Mouse (Mus musculus) thymus, adult 18-20 months (tissue): ENCODE results near the gene Junb.

Source experiments
- DNase-seq, 2 experiments: peaks; one replicate each; pipeline ENCODE4 v3.0.0; 2022; ENCODE audit warnings: mixed read lengths in 2 of 2

Junb gene

GRCm38 (mm10) chr8:84978248-84978940 is at the start of gene Junb:
TSS of gene Junb (minus strand) at chr8:84978718.
- DNase-seq: peak; percentile 94 to 96

DNA sequence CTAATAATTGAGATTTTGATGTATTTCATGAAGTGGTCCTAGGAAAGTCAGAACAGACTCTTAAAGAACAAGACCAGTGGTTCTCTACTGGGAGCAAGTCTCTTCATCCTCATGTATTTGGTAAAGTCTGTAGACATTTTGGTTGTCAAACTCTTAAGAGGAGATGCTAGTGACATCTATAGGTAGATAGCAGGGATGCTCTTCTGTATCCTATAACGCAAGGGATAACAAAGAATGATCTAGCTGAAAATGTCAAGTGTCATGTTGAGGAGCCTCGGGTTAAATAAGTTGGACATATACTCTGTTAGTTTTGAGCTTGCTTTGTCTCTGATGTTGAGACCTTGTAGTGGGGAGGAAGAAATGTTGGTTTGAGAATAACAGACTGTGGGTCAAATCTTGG is 49.4 kb upstream of the Junb start:
- no peak for DNase-seq

DNA sequence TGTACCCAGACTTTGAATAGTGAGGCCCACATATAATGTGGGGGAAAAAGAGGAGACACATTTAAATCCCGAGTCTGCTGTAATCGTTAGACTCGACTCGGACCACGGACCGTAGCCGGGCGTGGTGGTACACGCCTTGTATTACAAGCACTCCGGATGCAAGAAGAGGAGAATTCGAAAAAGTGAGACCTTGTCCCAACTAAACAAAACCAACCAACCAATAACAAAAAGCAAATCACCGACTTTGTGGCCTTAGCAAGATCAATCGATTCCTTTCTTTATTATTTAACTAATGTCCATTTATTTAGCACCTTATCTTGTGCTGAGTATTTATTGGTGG is 49.0 kb upstream of the Junb start:
- DNase-seq: no peak

DNA sequence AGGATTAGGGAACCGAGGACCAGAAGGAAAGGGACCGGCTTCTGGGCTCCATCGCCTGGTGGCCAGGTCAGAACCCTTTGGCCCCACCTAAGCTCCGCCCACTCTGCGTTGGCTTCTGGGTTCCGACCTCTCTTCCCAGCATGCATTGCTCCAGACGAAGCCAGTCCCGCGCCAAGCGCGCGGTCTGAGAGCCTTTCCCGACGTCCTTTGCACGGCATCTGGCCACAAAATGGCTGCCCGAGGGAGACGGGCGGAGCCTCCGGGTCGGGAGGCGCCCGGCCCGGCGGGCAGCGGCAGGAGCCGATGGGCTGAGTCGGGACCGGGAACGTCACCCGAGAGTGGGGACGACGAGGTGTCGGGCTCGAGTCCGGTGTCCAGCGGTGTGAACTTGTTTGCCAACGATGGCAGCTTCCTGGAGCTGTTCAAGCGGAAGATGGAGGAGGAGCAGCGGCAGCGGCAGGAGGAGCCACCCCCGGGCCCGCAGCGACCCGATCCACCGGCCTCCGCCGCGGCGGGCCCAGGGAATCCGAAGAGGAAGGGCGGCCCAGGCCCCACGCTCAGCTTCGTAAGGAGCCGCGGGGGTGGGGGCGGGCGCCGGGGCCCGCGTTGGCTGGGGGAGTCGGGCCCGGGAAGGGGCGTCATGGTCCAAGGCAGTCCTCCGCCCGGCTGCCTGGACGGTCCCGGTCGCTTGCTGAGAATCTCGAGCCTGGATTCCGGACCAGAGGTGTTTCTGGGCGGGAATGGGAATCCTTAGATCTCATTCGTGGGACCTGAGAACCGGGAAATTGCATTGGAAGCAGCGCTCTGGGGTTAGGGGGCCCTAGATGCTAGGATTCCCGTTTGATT is 48.4 kb upstream of the Junb start, which contains the start of gene Trir:
TSS of gene Trir (plus strand) at position 154 of the 846 bp plus-strand sequence.
- DNase-seq: peak; percentile 91 to 94

DNA sequence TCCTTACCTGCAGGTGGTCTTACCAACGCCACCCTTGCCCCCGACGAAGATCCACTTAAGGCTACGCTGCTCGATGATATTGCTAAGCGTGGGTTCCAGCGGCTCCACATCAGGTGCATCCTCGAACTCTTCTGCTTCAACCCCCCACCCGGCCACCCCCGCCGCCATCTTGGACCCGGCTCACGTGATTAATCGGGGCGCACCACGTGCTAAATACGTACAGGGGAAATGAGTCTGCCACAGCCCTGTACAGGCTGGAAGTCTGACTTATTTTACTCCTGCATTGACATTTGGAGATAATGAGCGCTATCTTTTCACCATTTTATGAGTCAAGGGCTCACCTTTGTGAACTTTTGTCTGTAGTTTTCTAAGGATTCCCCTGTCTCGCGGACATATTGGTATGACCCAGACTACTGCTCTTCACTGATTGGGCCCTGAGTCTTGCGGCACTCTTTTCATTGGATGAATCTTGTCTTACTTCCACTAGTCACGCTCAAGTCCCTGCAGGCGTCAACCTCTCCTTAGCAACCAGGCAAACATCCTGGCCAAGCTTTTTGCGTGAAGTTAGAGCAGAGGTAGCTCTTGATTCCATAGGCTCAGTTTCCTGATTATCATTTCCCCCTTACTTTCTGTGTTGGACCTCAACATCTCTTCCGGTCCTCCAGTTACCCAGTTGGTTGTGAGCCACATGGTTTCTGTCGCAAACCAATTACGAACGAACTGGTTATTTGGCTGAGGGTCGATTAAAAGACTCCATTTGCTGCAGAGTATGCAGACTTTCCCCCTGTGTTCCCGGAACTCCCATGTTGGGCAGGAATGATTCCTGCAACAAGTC is 46.8 kb upstream of the Junb start, which contains the start of gene Asna1:
TSS of gene Asna1 (minus strand) at position 184 of the 835 bp plus-strand sequence.
- DNase-seq: peak; percentile 54 to 82

GRCm38 (mm10) chr8:85023846-85024245 is 45.3 kb upstream of the Junb start:
- no peak for DNase-seq

- DNase-seq: no peak
These were observed 43.1 kb upstream of the Junb start for GRCm38 (mm10) chr8:85021514-85022055.

- no peak for DNase-seq
These were observed 38.7 kb upstream of the Junb start for GRCm38 (mm10) chr8:85017209-85017608.

- DNase-seq: no peak
These were observed 38.2 kb upstream of the Junb start for GRCm38 (mm10) chr8:85016724-85017123.

GRCm38 (mm10) chr8:85014431-85014830 is 35.9 kb upstream of the Junb start, which contains the start of gene Best2:
TSS of gene Best2 (minus strand) at chr8:85014531.
- no peak for DNase-seq

DNA sequence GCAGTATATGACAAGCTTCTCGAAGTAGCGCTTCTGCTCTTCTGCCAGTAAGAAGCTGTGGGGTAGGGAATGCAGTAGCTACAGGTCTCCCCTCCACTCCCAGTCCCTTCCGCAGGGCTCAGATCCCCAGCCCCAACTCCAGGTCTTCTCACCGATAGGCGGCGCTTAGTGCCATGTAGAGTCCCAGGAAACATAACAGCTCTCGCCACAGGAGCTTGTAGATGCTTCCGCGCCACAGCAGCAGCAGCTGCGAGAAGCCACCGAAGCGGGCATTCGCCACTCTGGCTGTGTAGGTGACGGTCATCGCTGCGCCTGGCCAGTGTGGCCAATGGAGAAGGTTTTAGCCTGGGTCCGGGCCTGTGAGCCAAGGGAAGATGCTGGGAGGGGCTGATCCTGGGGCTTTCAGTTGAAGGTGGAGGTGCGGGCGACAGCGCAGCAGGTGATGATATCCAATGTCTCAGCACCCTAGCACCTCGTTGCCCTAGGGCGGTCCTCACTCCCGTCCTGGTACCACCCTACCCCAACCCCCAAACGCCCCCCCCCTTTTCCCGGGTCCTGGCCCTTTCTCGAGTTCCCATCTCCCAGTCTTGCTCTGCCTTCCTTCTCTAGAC is 34.8 kb upstream of the Junb start:
- peak; percentile 65 to 76 for DNase-seq

GRCm38 (mm10) chr8:85011242-85011641 is 32.7 kb upstream of the Junb start:
- DNase-seq: no peak

- DNase-seq: no peak
These were observed 29.2 kb upstream of the Junb start for GRCm38 (mm10) chr8:85007686-85008085.

DNA sequence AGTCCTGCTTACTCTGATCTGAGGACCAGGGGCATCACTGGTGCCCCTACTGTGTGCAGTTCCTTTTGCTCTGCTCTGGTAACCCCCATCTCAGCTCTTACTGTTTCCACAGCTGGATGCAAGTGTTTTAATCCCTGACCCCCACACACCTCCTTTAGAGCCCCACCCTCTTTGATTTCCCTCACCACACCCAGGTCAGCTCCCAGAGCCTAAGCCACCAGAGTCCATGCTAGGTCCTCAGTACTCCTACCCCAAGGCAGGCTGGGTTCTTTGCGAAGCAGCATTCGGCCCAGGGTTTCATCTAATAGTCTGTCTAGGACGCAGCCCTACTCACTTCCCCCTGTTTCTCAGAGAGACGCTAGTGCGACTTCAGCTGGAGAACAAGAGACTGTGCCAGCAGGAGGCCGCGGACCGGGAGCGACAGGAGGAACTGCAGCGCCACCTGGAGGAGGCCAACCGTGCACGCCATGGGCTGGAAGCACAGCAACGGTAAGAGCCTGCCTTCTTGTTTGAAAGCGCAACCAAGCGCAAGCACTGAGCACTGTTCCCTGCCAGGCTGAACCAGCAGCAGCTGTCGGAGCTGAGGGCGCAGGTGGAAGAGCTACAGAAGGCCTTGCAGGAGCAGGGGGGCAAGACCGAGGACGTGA is 19.3 kb upstream of the Junb start:
- DNase-seq: peak; percentile 84 to 86

GRCm38 (mm10) chr8:84996978-84997377 is 18.5 kb upstream of the Junb start:
- no peak for DNase-seq

DNA sequence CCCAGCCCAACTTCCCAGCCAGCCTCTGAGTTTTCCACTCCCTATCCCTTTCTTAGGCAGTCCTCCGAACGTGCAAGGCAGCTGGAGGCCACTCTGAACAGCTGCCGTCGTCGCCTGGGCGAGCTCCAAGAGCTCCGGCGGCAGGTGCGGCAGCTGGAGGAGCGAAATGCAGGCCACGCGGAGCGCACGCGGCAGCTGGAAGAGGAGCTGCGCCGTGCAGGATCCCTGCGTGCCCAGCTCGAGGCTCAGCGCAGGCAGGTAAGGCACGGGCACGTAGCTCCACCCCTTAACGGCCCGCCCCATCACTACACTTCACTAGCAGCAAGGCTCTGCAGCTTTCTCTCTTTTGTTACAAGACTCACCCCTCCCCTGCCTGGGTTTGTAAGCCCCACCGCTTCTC is 17.2 kb upstream of the Junb start:
- no peak for DNase-seq

GRCm38 (mm10) chr8:84994375-84994774 is 15.9 kb upstream of the Junb start:
- no peak for DNase-seq

DNA sequence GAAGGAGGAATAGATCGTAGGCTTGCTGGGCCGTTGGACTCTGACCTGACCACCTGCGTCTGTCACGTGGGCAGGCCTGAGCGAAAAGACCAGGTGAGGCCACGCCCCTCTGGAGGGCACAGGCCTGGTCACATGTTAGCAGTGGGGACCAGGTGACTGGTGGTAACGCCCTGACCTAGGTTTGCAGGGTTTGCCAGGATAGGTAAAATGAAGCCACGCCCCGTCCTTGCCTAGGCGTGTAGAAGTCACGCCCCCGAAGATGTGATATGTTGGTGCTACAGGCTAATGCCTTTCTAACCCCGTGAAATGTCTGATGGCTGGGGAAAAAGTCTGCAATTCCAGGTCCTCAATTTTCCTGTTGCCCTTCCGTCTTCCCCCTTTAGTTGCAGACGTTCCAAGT is 12.3 kb upstream of the Junb start:
- peak in 1 of 2 experiments; percentile 69 for DNase-seq

GRCm38 (mm10) chr8:84990349-84990748 is 11.8 kb upstream of the Junb start, which contains the start of gene Hook2:
TSS of gene Hook2 (plus strand) at chr8:84990603.
- peak; percentile 92 to 96 for DNase-seq

DNA sequence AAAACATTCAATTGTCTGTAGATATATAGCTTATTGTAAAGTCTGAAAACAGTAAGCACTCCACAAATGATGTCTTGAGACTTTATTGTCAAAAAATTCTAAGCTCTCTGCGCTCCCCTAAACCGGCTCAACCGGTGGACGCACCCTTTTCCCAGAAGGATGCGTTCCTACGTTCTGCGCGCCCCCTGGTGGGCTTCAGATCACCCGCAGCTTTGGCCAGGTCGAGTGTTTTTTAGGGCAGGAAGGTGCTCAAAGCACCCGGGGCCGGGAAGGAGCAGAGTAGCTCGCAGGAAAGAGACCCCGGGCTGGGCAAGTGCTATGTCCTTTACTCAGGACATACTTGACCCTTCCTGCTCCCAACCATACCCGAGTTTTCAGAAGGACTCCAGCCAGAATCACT is 11.3 kb upstream of the Junb start:
- peak; percentile 76 to 88 for DNase-seq

DNA sequence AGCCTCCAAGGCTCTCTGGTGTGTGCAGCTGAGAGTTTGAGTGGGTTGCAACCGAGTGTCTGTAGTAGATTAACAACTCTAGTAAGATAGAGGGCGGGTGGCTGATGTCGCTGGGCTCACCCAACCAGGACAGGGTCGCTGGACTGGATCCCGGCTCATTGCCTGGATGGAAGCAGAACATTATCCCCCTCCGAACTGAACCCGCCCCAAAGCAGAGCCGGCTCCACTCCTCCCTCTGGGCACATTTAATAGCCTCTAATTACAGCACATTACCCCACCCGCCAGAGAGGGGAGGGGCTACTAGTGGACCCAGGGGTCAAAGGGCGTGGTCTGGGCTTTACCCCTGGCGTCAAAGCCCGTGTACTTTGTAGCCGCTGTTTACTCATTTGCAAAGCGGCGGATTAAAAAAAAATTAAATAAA is 10.8 kb upstream of the Junb start:
- DNase-seq: peak in 1 of 2 experiments; percentile 30

DNA sequence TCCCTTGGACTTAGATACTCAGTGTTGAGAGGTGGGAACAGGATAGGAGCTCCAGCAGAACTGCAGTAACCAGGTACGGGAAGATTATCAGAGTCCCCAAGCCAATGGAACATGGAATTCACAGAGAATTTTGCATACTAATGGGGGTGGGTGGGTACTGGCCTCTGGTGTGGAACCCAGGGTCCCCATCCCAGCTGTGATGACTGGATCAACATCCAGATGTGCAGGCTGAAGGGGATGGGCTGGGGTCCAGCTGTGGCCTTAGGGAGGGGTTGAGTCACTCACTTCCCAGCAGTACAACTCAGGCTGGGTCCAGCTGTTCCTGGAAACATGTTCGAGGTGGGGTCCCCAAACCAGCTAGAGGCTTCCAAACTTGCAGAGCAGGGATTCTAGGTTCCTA is 9.4 kb upstream of the Junb start:
- DNase-seq: no peak
